Mouse (Mus musculus): ENCODE results near the gene Primpol. TPM values are rescaled to one million over a fixed set of nuclear protein-coding genes. Genes with fewer than 3 reads are reported as not detected.

Primpol gene
- polyA plus RNA-seq, 1 experiment from 2014 or later = 7.9 TPM

GRCm38 (mm10) chr8:46573964-46574363 lies 43.0 kb downstream of the Primpol start:
- 86% methylated on average over 2 of the region's 2 CpGs for WGBS
- H3K9me3 ChIP-seq (ENCODE audit: control insufficient read depth, low read length) = no peaks in the 10 kb centered on the region
- no peaks in the 10 kb centered on the region for H3K27me3 ChIP-seq (ENCODE audit: control insufficient read depth, insufficient read depth, low read length)
- H3K27ac ChIP-seq (ENCODE audit: low read depth, low read length) = no peak overlapping the region
- ATAC-seq (ENCODE audit: low read depth) = no peak
- no peak overlapping the region for H3K9ac ChIP-seq (replicated peaks; ENCODE audit: low read depth, low read length)
- H3K4me2 ChIP-seq (ENCODE audit: low read depth, low read length) = no peak overlapping the region
- no peaks in the 10 kb centered on the region for H3K4me1 ChIP-seq (ENCODE audit: control insufficient read depth, insufficient read depth, low read length)
- H3K36me3 ChIP-seq (ENCODE audit: control insufficient read depth, insufficient read depth, low read length) = 0 out of 2 replicates have a peak, but pooled peaks cover 8% of the 10 kb centered on the region
- H3K4me3 ChIP-seq (ENCODE audit: low read depth, low read length) = no peak overlapping the region

- Histone ChIP-seq H3K4me2 (ENCODE audit: low read depth, low read length) (no peak overlapping the region), H3K27ac (ENCODE audit: low read depth, low read length) (no peak overlapping the region), H3K27me3 (ENCODE audit: control insufficient read depth, insufficient read depth, low read length) (no peaks in the 10 kb centered on the region), H3K9me3 (ENCODE audit: control insufficient read depth, low read length) (no peaks in the 10 kb centered on the region), H3K36me3 (ENCODE audit: control insufficient read depth, insufficient read depth, low read length) (0 out of 2 replicates have a peak, but pooled peaks cover 4% of the 10 kb centered on the region), H3K4me1 (ENCODE audit: control insufficient read depth, insufficient read depth, low read length) (no peaks in the 10 kb centered on the region), H3K4me3 (ENCODE audit: low read depth, low read length) (no peak overlapping the region), H3K9ac (replicated peaks; ENCODE audit: low read depth, low read length) (no peak overlapping the region)
- 76% methylated on average over 2 of the region's 2 CpGs for WGBS
- ATAC-seq (ENCODE audit: low read depth) = no peak
Measured at GRCm38 (mm10) chr8:46573446-46573845, 43.6 kb downstream of the Primpol start.

GRCm38 (mm10) chr8:46570673-46571072 lies 46.3 kb downstream of the Primpol start:
- Histone ChIP-seq H3K4me1 (ENCODE audit: control insufficient read depth, insufficient read depth, low read length) (no peaks in the 10 kb centered on the region), H3K36me3 (ENCODE audit: control insufficient read depth, insufficient read depth, low read length) (no peaks in the 10 kb centered on the region), H3K9ac (replicated peaks; ENCODE audit: low read depth, low read length) (no peak overlapping the region), H3K9me3 (ENCODE audit: control insufficient read depth, low read length) (no peaks in the 10 kb centered on the region), H3K4me3 (ENCODE audit: low read depth, low read length) (no peak overlapping the region), H3K4me2 (ENCODE audit: low read depth, low read length) (no peak overlapping the region), H3K27ac (ENCODE audit: low read depth, low read length) (no peak overlapping the region), H3K27me3 (ENCODE audit: control insufficient read depth, insufficient read depth, low read length) (no peaks in the 10 kb centered on the region)
- WGBS = 96% methylated on average over 9 of the region's 14 CpGs
- no peak for ATAC-seq (ENCODE audit: low read depth)

- Histone ChIP-seq H3K27me3 (ENCODE audit: control insufficient read depth, insufficient read depth, low read length) (no peaks in the 10 kb centered on the region), H3K36me3 (ENCODE audit: control insufficient read depth, insufficient read depth, low read length) (no peaks in the 10 kb centered on the region), H3K27ac (ENCODE audit: low read depth, low read length) (no peak overlapping the region), H3K4me3 (ENCODE audit: low read depth, low read length) (no peak overlapping the region), H3K4me1 (ENCODE audit: control insufficient read depth, insufficient read depth, low read length) (no peaks in the 10 kb centered on the region), H3K4me2 (ENCODE audit: low read depth, low read length) (no peak overlapping the region), H3K9ac (replicated peaks; ENCODE audit: low read depth, low read length) (no peak overlapping the region), H3K9me3 (ENCODE audit: control insufficient read depth, low read length) (no peaks in the 10 kb centered on the region)
- WGBS = 91% methylated on average over 19 of the region's 19 CpGs
- no peak for ATAC-seq (ENCODE audit: low read depth)
Measured at GRCm38 (mm10) chr8:46569659-46570441, 47.2 kb downstream of the Primpol start.

- H3K9me3 ChIP-seq (ENCODE audit: control insufficient read depth, low read length) = no peaks in the 10 kb centered on the region
- no peak overlapping the region for H3K9ac ChIP-seq (replicated peaks; ENCODE audit: low read depth, low read length)
- H3K4me3 ChIP-seq (ENCODE audit: low read depth, low read length) = no peak overlapping the region
- no peak overlapping the region for H3K27ac ChIP-seq (ENCODE audit: low read depth, low read length)
- 87% methylated on average over 2 of the region's 2 CpGs for WGBS
- H3K27me3 ChIP-seq (ENCODE audit: control insufficient read depth, insufficient read depth, low read length) = no peaks in the 10 kb centered on the region
- H3K36me3 ChIP-seq (ENCODE audit: control insufficient read depth, insufficient read depth, low read length) = no peaks in the 10 kb centered on the region
- no peak overlapping the region for H3K4me2 ChIP-seq (ENCODE audit: low read depth, low read length)
- no peaks in the 10 kb centered on the region for H3K4me1 ChIP-seq (ENCODE audit: control insufficient read depth, insufficient read depth, low read length)
- no peak for ATAC-seq (ENCODE audit: low read depth)
Measured at GRCm38 (mm10) chr8:46568942-46569341, 48.1 kb downstream of the Primpol start.

GRCm38 (mm10) chr8:46567946-46568345 lies 49.1 kb downstream of the Primpol start:
- H3K4me3 ChIP-seq (ENCODE audit: low read depth, low read length) = no peak overlapping the region
- no peaks in the 10 kb centered on the region for H3K9me3 ChIP-seq (ENCODE audit: control insufficient read depth, low read length)
- no peaks in the 10 kb centered on the region for H3K36me3 ChIP-seq (ENCODE audit: control insufficient read depth, insufficient read depth, low read length)
- no peaks in the 10 kb centered on the region for H3K27me3 ChIP-seq (ENCODE audit: control insufficient read depth, insufficient read depth, low read length)
- 91% methylated on average over 8 of the region's 8 CpGs for WGBS
- H3K4me2 ChIP-seq (ENCODE audit: low read depth, low read length) = no peak overlapping the region
- ATAC-seq (ENCODE audit: low read depth) = no peak
- H3K4me1 ChIP-seq (ENCODE audit: control insufficient read depth, insufficient read depth, low read length) = no peaks in the 10 kb centered on the region
- no peak overlapping the region for H3K27ac ChIP-seq (ENCODE audit: low read depth, low read length)
- H3K9ac ChIP-seq (replicated peaks; ENCODE audit: low read depth, low read length) = no peak overlapping the region

- no peak overlapping the region for H3K4me2 ChIP-seq (ENCODE audit: low read depth, low read length)
- H3K36me3 ChIP-seq (ENCODE audit: control insufficient read depth, insufficient read depth, low read length) = no peaks in the 10 kb centered on the region
- ATAC-seq (ENCODE audit: low read depth) = no peak
- H3K9me3 ChIP-seq (ENCODE audit: control insufficient read depth, low read length) = no peaks in the 10 kb centered on the region
- no peak overlapping the region for H3K27ac ChIP-seq (ENCODE audit: low read depth, low read length)
- no peak overlapping the region for H3K9ac ChIP-seq (replicated peaks; ENCODE audit: low read depth, low read length)
- WGBS = 72% methylated on average over 7 of the region's 7 CpGs
- H3K4me3 ChIP-seq (ENCODE audit: low read depth, low read length) = no peak overlapping the region
- H3K27me3 ChIP-seq (ENCODE audit: control insufficient read depth, insufficient read depth, low read length) = no peaks in the 10 kb centered on the region
- H3K4me1 ChIP-seq (ENCODE audit: control insufficient read depth, insufficient read depth, low read length) = no peaks in the 10 kb centered on the region
Measured at GRCm38 (mm10) chr8:46566914-46567529, 50.0 kb downstream of the Primpol start.

GRCm38 (mm10) chr8:46562333-46562732 lies 54.7 kb downstream of the Primpol start:
- H3K4me2 ChIP-seq (ENCODE audit: low read depth, low read length) = no peak overlapping the region
- H3K9me3 ChIP-seq (ENCODE audit: control insufficient read depth, low read length) = no peaks in the 10 kb centered on the region
- WGBS = 90% methylated on average over 16 of the region's 16 CpGs
- no peaks in the 10 kb centered on the region for H3K36me3 ChIP-seq (ENCODE audit: control insufficient read depth, insufficient read depth, low read length)
- no peaks in the 10 kb centered on the region for H3K4me1 ChIP-seq (ENCODE audit: control insufficient read depth, insufficient read depth, low read length)
- ATAC-seq (ENCODE audit: low read depth) = no peak
- H3K27me3 ChIP-seq (ENCODE audit: control insufficient read depth, insufficient read depth, low read length) = no peaks in the 10 kb centered on the region
- H3K27ac ChIP-seq (ENCODE audit: low read depth, low read length) = no peak overlapping the region
- H3K9ac ChIP-seq (replicated peaks; ENCODE audit: low read depth, low read length) = no peak overlapping the region
- no peak overlapping the region for H3K4me3 ChIP-seq (ENCODE audit: low read depth, low read length)

GRCm38 (mm10) chr8:46559428-46559827 lies 57.6 kb downstream of the Primpol start:
- no peaks in the 10 kb centered on the region for H3K27me3 ChIP-seq (ENCODE audit: control insufficient read depth, insufficient read depth, low read length)
- no peak overlapping the region for H3K4me3 ChIP-seq (ENCODE audit: low read depth, low read length)
- no peak overlapping the region for H3K27ac ChIP-seq (ENCODE audit: low read depth, low read length)
- H3K9me3 ChIP-seq (ENCODE audit: control insufficient read depth, low read length) = no peaks in the 10 kb centered on the region
- no peak for ATAC-seq (ENCODE audit: low read depth)
- H3K36me3 ChIP-seq (ENCODE audit: control insufficient read depth, insufficient read depth, low read length) = no peaks in the 10 kb centered on the region
- WGBS = 89% methylated on average over 6 of the region's 6 CpGs
- no peaks in the 10 kb centered on the region for H3K4me1 ChIP-seq (ENCODE audit: control insufficient read depth, insufficient read depth, low read length)
- no peak overlapping the region for H3K9ac ChIP-seq (replicated peaks; ENCODE audit: low read depth, low read length)
- no peak overlapping the region for H3K4me2 ChIP-seq (ENCODE audit: low read depth, low read length)
